Mouse (Mus musculus): Measurements from ENCODE around the gene Tcf20. TPM values are rescaled to one million over a fixed set of nuclear protein-coding genes. Genes with fewer than 3 reads are reported as not detected.

Tcf20 gene
- total and polyA plus RNA-seq, 3 experiments = 34.7 to 92.0 (median 91.8) TPM

DNA sequence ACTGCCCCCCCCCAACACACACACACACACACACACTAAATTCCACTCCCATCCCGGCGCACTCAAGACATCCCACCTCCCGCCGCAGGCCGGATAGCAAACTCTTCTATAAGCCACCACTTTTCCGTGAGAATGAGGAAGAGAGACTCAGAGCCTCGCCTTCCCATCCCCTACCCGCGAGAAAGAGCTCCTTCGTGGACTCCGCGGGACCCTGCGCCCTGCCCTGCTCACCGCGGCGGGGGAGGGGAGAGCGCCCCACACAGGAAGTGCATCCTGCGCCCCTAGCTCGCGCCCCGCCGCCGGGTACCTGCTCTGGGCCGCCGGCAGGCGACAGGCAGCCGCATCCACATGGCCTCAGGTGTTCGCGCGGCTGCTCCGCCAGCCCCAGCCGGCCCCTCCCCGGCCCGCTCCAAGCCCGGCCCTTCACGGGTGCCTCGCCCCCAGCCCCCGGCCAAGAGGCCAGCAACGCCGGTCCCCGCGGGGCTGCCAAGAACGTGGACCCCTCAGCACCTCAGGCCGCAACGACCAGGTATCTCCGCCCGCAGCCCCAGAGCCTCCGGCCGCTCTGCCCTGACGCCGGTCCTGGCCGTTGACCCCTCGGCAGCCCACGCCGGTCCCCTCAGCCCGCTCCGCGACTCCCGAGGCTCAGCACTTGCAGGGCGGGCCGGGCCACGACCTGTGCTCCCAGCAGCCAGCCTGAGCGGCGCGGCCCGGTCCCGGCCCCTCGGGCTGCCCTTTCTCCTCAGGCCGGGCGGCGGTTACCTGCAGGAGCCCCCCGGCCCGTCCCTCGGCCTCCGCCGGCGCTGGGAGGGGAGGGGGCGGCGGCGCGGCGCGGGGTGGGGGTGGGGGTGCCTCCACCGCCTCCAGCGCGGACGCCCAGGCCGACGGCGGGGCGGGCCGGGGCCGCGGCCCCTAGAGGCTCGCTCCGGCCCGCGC is 88.7 kb downstream of the Tcf20 start:
- peak; percentile 33; the same call in 1 of the 2 replicates for TF ChIP-seq HCFC1 (IDR thresholded peaks at IDR 0.05; ENCODE audit: low read depth, low read length)
- TF ChIP-seq MXI1 (IDR thresholded peaks at IDR 0.05; ENCODE audit: low read depth, low read length) = peak; percentile 87
- peak; percentile 2; the same call in 1 of the 2 replicates for TF ChIP-seq USF1 (IDR thresholded peaks at IDR 0.05; ENCODE audit: low read depth, low read length)
- no peak for TF ChIP-seq CHD2 (IDR thresholded peaks at IDR 0.05; ENCODE audit: low read length)
- no peak; the same call in 1 of the 2 replicates for TF ChIP-seq POLR2AphosphoS2 (IDR thresholded peaks at IDR 0.05; ENCODE audit: low read length)
- no peak for TF ChIP-seq MAFK (IDR thresholded peaks at IDR 0.05; ENCODE audit: borderline replicate concordance, low read depth, low read length)
- TF ChIP-seq NELFE (IDR thresholded peaks at IDR 0.05; ENCODE audit: low read depth, low read length) = peak; percentile 43; the same call in 1 of the 2 replicates
- 0 out of 2 replicates have a peak, but pooled peaks have one; percentile 36 for TF ChIP-seq MAZ (IDR thresholded peaks at IDR 0.05; ENCODE audit: low read depth, low read length)
- no peak for TF ChIP-seq ZC3H11A (IDR thresholded peaks at IDR 0.05; ENCODE audit: low read depth, low read length)
- no peak for TF ChIP-seq MYC (IDR thresholded peaks at IDR 0.05; ENCODE audit: low read depth, low read length)
- TF ChIP-seq ZKSCAN1 (IDR thresholded peaks at IDR 0.05; ENCODE audit: low read depth, low read length) = no peak
- no peak for TF ChIP-seq SMC3 (IDR thresholded peaks at IDR 0.05; ENCODE audit: low read depth, low read length)
- TF ChIP-seq TCF12 (IDR thresholded peaks at IDR 0.05; ENCODE audit: low read depth, low read length) = no peak
- TF ChIP-seq MEF2A (IDR thresholded peaks at IDR 0.05; ENCODE audit: extremely low read depth, insufficient replicate concordance, low read depth, low read length, poor library complexity, severe bottlenecking) = no peak
- peak; percentile 50 for TF ChIP-seq ELF1 (IDR thresholded peaks at IDR 0.05; ENCODE audit: low read depth, low read length)
- TF ChIP-seq SIN3A (IDR thresholded peaks at IDR 0.05; ENCODE audit: low read length) = peak; percentile 62
- TF ChIP-seq POLR2A (IDR thresholded peaks at IDR 0.05; ENCODE audit: control insufficient read depth in 1 of 2, insufficient read depth in 1 of 2, low read depth in 1 of 2, low read length in 2 of 2, poor library complexity in 1 of 2) = peak; percentile 19 to 23; a peak in 2 of 4 replicates
- peak; percentile 70; the same call in 1 of the 2 replicates for TF ChIP-seq UBTF (IDR thresholded peaks at IDR 0.05; ENCODE audit: borderline replicate concordance, insufficient read depth, low read depth, low read length)
- 0 out of 2 replicates have a peak, but pooled peaks have one; percentile 12 for TF ChIP-seq TBP (IDR thresholded peaks at IDR 0.05; ENCODE audit: low read depth, low read length)
- H3K4me1 ChIP-seq (ENCODE audit: control insufficient read depth in 1 of 2, insufficient read depth in 2 of 2, low read length in 2 of 2) = peaks cover 17 to 20% of the 10 kb centered on the region in 2 experiments
- H3K27ac ChIP-seq (ENCODE audit: control insufficient read depth, low read depth, low read length) = peak overlapping the region; percentile 50
- peaks cover 0 to 27% of the 10 kb centered on the region in 2 experiments; a peak in 3 of 4 replicates for H3K36me3 ChIP-seq (ENCODE audit: control insufficient read depth in 1 of 2, insufficient read depth in 2 of 2, low read length in 2 of 2)
- H3K27me3 ChIP-seq (ENCODE audit: control insufficient read depth in 1 of 2, insufficient read depth in 2 of 2, low read length in 2 of 2) = no peaks in the 10 kb centered on the region
- peak; percentile 72 for DNase-seq (ENCODE audit: low read depth, low spot score)
- peak overlapping the region; percentile 97 for H3K9ac ChIP-seq (ENCODE audit: control insufficient read depth, low read depth, low read length, poor library complexity, severe bottlenecking)
- peaks cover 49% of the 10 kb centered on the region for H3K79me2 ChIP-seq (ENCODE audit: control insufficient read depth, insufficient read depth, low read length, poor library complexity)
- H3K4me3 ChIP-seq (ENCODE audit: control insufficient read depth in 1 of 2, insufficient read depth in 1 of 2, low read depth in 2 of 2, low read length in 2 of 2) = peak overlapping the region; percentile 73 to 82
- H3K9me3 ChIP-seq (replicated peaks; ENCODE audit: insufficient read depth, low read length) = no peaks in the 10 kb centered on the region

All from MEL (cell line).